Mouse (Mus musculus) bone marrow macrophage, adult 2 months (primary cell): ENCODE measurements around the gene Cd40.

Source experiments
- CTCF ChIP-seq: IDR thresholded peaks from 2 replicates; pipeline ENCODE4 v1.5.1; 2012; ENCODE audit warnings: low read depth, mild to moderate bottlenecking, low read length, moderate library complexity
- POLR2A ChIP-seq: IDR thresholded peaks from 2 replicates; pipeline ENCODE4 v1.6.1; 2012; ENCODE audit warnings: mild to moderate bottlenecking, low read depth, low read length, borderline replicate concordance

- TF ChIP-seq CTCF: no peak
- TF ChIP-seq POLR2A: no peak
These were observed 28.3 kb upstream of the Cd40 start for GRCm38 (mm10) chr2:165027163-165027562.
